Mouse (Mus musculus): Measurements from ENCODE around the gene Cxadr. TPM values are rescaled to one million over a fixed set of nuclear protein-coding genes. Genes with fewer than 3 reads are reported as not detected.
"Not testable (repeated sequence)": the region's sequence is repeated elsewhere in the genome, so short reads cannot be mapped to it uniquely, and the experiment has no call there.

Cxadr gene
- polyA plus RNA-seq, 1 experiment from 2014 or later, result 112 TPM

GRCm38 (mm10) chr16:78341356-78341755 is 40.1 kb downstream of the Cxadr start:
- 63% methylated on average over 4 of the region's 4 CpGs for WGBS
- Histone ChIP-seq H3K9me3 (replicated peaks) (no peaks in the 10 kb centered on the region), H3K4me3 (no peak overlapping the region), H3K9ac (no peak overlapping the region), H3K36me3 (0 out of 2 replicates have a peak, but pooled peaks cover 10% of the 10 kb centered on the region), H3K27ac (no peak overlapping the region), H3K4me2 (replicated peaks) (no peak overlapping the region), H3K27me3 (no peaks in the 10 kb centered on the region), H3K4me1 (no peaks in the 10 kb centered on the region)
- no peak for ATAC-seq (ENCODE audit: low FRiP score)

- Histone ChIP-seq H3K9me3 (replicated peaks) (no peaks in the 10 kb centered on the region), H3K9ac (no peak overlapping the region), H3K4me1 (no peaks in the 10 kb centered on the region), H3K4me3 (no peak overlapping the region), H3K4me2 (replicated peaks) (no peak overlapping the region), H3K27me3 (no peaks in the 10 kb centered on the region), H3K27ac (no peak overlapping the region), H3K36me3 (0 out of 2 replicates have a peak, but pooled peaks cover 10% of the 10 kb centered on the region)
- 89% methylated on average over 5 of the region's 5 CpGs for WGBS
- no peak for ATAC-seq (ENCODE audit: low FRiP score)
These were observed 41.5 kb downstream of the Cxadr start for GRCm38 (mm10) chr16:78342767-78343166.

DNA sequence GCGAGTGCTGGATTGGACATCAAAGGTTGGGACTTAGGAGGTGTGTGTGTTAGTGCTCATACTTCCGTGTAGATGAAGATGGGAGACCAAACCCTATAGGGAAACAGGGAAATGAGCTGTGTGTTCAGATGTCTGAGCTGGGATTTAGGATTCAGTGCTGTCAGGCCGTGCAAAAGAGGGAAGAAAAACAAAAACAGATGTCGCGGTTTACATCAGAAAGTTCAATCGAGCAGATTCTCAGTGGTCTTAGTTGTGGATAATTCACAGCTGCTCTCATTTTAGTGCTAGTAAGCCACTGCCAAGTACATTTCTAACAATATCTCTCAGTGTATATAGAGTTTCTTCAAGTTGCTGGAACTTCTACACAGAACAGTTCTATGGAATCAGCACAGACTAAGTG is 42.5 kb downstream of the Cxadr start:
- no peaks in the 10 kb centered on the region for H3K4me1 ChIP-seq
- WGBS, result 67% methylated on average over 6 of the region's 6 CpGs
- H3K4me3 ChIP-seq, result no peak overlapping the region

DNA sequence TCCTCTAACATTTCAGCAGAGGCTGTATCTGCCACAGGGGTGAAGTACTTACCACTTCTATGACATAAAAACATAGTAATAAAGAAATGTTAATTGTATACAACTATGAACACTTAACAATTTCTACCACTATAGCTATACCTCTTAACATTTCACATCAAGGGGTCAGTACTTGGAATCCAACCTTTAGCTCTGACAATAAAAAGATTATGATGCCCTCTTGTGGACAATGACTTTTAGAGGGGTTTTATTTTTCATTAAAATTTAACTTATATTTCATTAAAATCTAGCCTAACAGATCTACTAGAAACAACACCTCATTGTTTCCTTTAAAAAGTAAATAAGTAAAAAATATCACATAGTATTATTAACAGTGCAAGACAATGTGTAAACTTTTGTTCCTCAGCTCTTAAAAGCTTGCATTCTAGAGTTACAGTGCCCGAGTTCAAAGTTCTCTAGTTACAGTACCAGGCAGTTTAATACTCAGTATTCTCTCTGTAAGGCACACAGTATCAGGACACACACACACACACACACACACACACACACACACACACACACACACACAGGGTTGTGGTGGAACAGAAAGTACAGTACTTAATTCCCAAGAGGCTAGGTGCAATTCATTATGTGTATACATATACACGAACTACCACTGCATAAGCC is 45.5 kb downstream of the Cxadr start:
- H3K4me2 ChIP-seq (replicated peaks), result no peak overlapping the region
- peaks cover 6% of the 10 kb centered on the region for H3K36me3 ChIP-seq
- H3K9ac ChIP-seq, result no peak overlapping the region
- H3K4me3 ChIP-seq, result no peak overlapping the region
- no peak overlapping the region for H3K27ac ChIP-seq
- H3K9me3 ChIP-seq (replicated peaks), result no peaks in the 10 kb centered on the region
- WGBS, result 81% methylated on average over 2 of the region's 2 CpGs
- no peaks in the 10 kb centered on the region for H3K27me3 ChIP-seq
- no peak for ATAC-seq (ENCODE audit: low FRiP score)
- H3K4me1 ChIP-seq, result no peaks in the 10 kb centered on the region

More for the DNA sequence above, 42.5 kb downstream of the Cxadr start:
- Histone ChIP-seq H3K9ac (no peak overlapping the region), H3K36me3 (0 out of 2 replicates have a peak, but pooled peaks cover 10% of the 10 kb centered on the region), H3K27me3 (no peaks in the 10 kb centered on the region), H3K27ac (no peak overlapping the region), H3K9me3 (replicated peaks) (no peaks in the 10 kb centered on the region), H3K4me2 (replicated peaks) (no peak overlapping the region)
- no peak for ATAC-seq (ENCODE audit: low FRiP score)

DNA sequence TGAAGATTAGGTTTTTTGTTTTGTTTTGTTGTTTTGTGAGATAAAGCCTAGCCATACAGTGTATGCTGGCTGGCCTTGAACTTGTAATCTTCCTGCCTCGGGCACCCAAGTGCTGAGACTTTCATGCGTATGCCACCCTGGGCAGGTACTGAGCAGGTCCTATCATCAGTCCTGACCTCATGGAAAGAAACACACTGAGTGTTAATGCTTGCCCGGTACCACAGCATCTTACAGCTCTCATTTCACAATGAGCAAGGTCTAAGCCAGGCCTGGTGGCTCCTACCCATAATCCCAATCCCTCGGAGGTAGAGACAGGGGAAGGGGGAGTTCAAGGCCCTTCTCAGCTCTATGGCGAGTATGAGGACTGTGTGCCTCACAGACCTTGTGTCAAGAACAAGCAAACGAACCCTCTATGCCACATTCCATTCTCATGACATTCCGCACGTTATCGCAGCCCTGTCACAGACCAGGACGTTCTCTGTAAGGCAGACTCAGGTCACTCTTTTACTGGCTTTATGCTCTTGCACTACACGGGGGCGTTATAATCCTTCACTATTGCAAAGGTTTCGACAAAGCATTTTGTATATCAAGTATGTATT is 46.1 kb downstream of the Cxadr start:
- Histone ChIP-seq H3K4me2 (replicated peaks) (no peak overlapping the region), H3K27ac (no peak overlapping the region), H3K4me3 (no peak overlapping the region), H3K9me3 (replicated peaks) (no peaks in the 10 kb centered on the region), H3K9ac (no peak overlapping the region), H3K27me3 (no peaks in the 10 kb centered on the region), H3K4me1 (no peaks in the 10 kb centered on the region), H3K36me3 (peaks cover 6% of the 10 kb centered on the region)
- no peak for ATAC-seq (ENCODE audit: low FRiP score)
- WGBS, result 85% methylated on average over 13 of the region's 13 CpGs

DNA sequence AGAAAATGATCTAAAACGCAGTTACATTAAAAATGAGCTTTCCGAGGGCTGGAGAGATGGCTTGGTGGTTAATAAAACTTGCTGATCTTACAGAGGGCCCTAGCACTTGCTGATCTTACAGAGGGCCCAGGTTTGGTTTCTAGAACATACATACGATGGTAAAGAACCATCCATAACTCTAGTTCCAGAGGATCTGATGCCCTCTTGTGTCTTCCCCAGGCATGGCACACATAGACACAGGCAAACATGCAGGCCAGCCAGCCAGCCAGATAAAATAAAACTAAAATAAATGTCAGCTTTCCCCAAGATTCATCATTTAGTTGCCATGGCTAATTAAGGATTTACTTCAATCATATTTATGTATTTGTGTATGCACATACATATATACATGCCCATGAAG is 56.5 kb downstream of the Cxadr start:
- Histone ChIP-seq H3K9ac (no peak overlapping the region), H3K4me2 (replicated peaks) (no peak overlapping the region), H3K9me3 (replicated peaks) (no peaks in the 10 kb centered on the region), H3K27ac (no peak overlapping the region), H3K36me3 (peaks cover 18% of the 10 kb centered on the region; the same call in 1 of the 2 replicates), H3K27me3 (no peaks in the 10 kb centered on the region), H3K4me1 (no peaks in the 10 kb centered on the region), H3K4me3 (no peak overlapping the region)
- no peak for ATAC-seq (ENCODE audit: low FRiP score)
- 97% methylated on average over 3 of the region's 3 CpGs for WGBS

DNA sequence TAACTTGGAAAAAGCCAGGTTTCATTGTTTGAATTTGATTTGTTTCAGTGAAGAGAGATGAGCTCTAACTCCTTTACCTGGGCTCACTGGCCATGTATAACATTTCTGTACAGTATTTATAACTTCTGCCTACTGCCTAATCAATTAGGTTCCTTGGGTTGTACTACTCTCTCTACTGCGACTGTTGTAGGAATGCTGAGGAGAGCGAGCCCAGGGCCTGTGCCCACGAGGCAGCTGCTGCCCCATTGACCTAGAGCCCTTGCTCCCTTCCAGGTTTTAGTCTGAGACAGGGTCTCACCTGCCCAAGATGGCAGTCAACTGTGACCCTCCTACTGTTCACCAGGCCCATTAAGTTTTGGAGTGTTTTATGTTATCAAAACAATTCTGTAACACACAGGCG is 60.2 kb downstream of the Cxadr start:
- no peak for ATAC-seq (ENCODE audit: low FRiP score)
- Histone ChIP-seq H3K36me3 (peaks cover 28% of the 10 kb centered on the region; the same call in 1 of the 2 replicates), H3K9me3 (replicated peaks) (no peaks in the 10 kb centered on the region)

GRCm38 (mm10) chr16:78364554-78364953 is 63.3 kb downstream of the Cxadr start:
- not testable (repeated sequence) for H3K27ac ChIP-seq; ATAC-seq (ENCODE audit: low FRiP score); H3K4me2 ChIP-seq (replicated peaks); H3K9me3 ChIP-seq (replicated peaks); H3K9ac ChIP-seq; H3K27me3 ChIP-seq; H3K4me1 ChIP-seq; H3K4me3 ChIP-seq
- H3K36me3 ChIP-seq, result peaks cover 36% of the 10 kb centered on the region
- 92% methylated on average over 9 of the region's 9 CpGs for WGBS

More for the DNA sequence above, 60.2 kb downstream of the Cxadr start:
- Histone ChIP-seq H3K27me3 (no peaks in the 10 kb centered on the region), H3K4me2 (replicated peaks) (no peak overlapping the region), H3K27ac (no peak overlapping the region), H3K9ac (no peak overlapping the region), H3K4me3 (no peak overlapping the region), H3K4me1 (no peaks in the 10 kb centered on the region)
- 93% methylated on average over 4 of the region's 4 CpGs for WGBS

- Histone ChIP-seq H3K9ac (no peak overlapping the region), H3K27ac (no peak overlapping the region), H3K4me1 (peaks cover 7% of the 10 kb centered on the region), H3K4me3 (no peak overlapping the region), H3K27me3 (no peaks in the 10 kb centered on the region), H3K4me2 (replicated peaks) (no peak overlapping the region), H3K36me3 (peaks cover 26% of the 10 kb centered on the region), H3K9me3 (replicated peaks) (no peaks in the 10 kb centered on the region)
- WGBS, result 76% methylated on average over 7 of the region's 7 CpGs
- no peak for ATAC-seq (ENCODE audit: low FRiP score)
These were observed 70.3 kb downstream of the Cxadr start for GRCm38 (mm10) chr16:78371491-78372046.

DNA sequence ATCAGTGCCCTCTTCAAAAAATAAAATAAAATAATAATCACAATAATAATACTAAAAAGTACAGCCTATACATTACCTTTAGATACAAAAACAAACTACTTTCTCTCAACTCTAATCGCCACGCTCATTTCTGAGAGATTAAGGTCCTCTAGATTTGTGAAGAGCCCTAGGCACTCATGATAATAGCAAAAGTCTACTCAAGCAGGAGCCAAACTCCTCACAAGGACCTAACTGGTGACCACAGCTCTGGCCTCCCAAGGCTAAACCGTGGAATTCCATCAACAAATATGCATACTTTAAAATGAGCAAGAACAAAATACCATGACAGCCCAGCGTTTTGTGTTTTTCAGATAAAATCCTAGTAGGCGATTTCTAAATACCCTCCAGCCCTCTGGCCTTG is 71.5 kb downstream of the Cxadr start:
- 86% methylated on average over 5 of the region's 5 CpGs for WGBS
- H3K36me3 ChIP-seq, result peaks cover 18% of the 10 kb centered on the region
- no peak for ATAC-seq (ENCODE audit: low FRiP score)

DNA sequence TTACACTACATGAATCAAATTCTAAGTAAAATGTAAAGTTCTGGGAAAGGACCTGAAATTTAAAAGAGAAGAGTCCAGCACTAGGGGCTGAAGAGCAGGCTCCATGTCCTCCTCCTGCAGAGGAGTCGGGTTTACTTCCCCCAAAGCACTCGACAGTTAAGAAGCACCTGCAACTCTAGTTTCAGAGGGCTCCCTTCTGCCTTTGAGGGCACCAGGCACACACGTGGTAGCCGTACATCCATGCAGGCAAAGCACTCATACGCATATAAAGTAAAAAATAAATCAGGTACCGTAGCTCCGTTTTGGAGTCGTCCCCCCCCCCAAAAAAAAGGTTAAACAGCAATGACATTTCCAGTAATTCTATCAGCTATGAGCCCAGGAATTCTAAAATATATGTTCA is 72.5 kb downstream of the Cxadr start:
- WGBS, result 81% methylated on average over 8 of the region's 8 CpGs
- ATAC-seq (ENCODE audit: low FRiP score), result no peak
- H3K9me3 ChIP-seq (replicated peaks), result no peaks in the 10 kb centered on the region

More for the DNA sequence above, 71.5 kb downstream of the Cxadr start:
- no peak overlapping the region for H3K9ac ChIP-seq
- no peaks in the 10 kb centered on the region for H3K9me3 ChIP-seq (replicated peaks)
- no peak overlapping the region for H3K27ac ChIP-seq
- H3K27me3 ChIP-seq, result no peaks in the 10 kb centered on the region
- H3K4me1 ChIP-seq, result peaks cover 7% of the 10 kb centered on the region
- H3K4me3 ChIP-seq, result no peak overlapping the region
- H3K4me2 ChIP-seq (replicated peaks), result no peak overlapping the region

DNA sequence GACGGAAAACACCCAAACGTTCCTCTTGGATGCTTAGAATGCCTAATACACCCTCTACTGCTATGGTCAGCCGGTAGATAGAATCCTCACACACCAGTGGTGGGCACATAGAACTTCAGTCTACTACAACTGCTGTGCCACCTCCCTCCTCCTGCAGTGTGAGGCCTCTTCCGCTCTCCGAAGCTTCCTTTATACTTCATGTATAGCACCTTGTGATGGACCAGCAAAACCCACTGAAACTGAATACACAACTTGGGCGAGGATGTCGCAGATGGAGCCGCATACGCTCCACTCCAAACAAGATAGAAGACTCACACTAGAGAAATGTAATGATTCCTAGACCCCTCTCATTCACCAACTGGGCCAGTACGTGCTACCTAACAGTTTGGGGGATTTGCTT is 73.9 kb downstream of the Cxadr start:
- 58% methylated on average over 10 of the region's 10 CpGs for WGBS
- Histone ChIP-seq H3K4me3 (peak overlapping the region; percentile 87), H3K27me3 (no peaks in the 10 kb centered on the region), H3K9me3 (replicated peaks) (no peaks in the 10 kb centered on the region), H3K4me1 (peaks cover 7% of the 10 kb centered on the region), H3K27ac (no peak overlapping the region), H3K36me3 (peaks cover 8% of the 10 kb centered on the region; the same call in 1 of the 2 replicates), H3K9ac (no peak overlapping the region), H3K4me2 (replicated peaks) (peak overlapping the region; percentile 70)
- no peak for ATAC-seq (ENCODE audit: low FRiP score)

More for the DNA sequence above, 72.5 kb downstream of the Cxadr start:
- Histone ChIP-seq H3K4me2 (replicated peaks) (no peak overlapping the region), H3K36me3 (peaks cover 14% of the 10 kb centered on the region), H3K27ac (no peak overlapping the region), H3K4me3 (no peak overlapping the region), H3K4me1 (peaks cover 7% of the 10 kb centered on the region), H3K9ac (no peak overlapping the region), H3K27me3 (no peaks in the 10 kb centered on the region)

Measured in hindbrain, embryonic 12.5 days (tissue).